16 mouse cellular contexts compared by ENCODE assay signal in genomic region chr2:65191398-65191797, GRCm38 (mm10). TPM values are rescaled to one million over a fixed set of nuclear protein-coding genes. Genes with fewer than 3 reads are reported as not detected.
DNase-seq lines count a peak whose midpoint lies in the region; ATAC-seq and TF ChIP-seq lines count a peak whose summit lies in the region.
"Had no signal": no experiment of that assay in that cellular context is flagged by ENCODE, and none has a peak within 500 bp of the region (broad histone marks: within the 10 kb centered on the region; RNA-seq: fewer than 3 reads in every experiment).

No protein-coding gene starts in this region.

- intact Hi-C loops in gastrocnemius, postnatal 14 days (cut with DNase I; ENCODE audit: low total_unique reads), result no loop called here

- peaks cover 27% of the 10 kb centered on the region for H3K4me1 ChIP-seq in heart, embryonic 11.5 days (ENCODE audit: control insufficient read depth, insufficient read depth, low read length)
- peaks cover 21% of the 10 kb centered on the region for H3K4me1 ChIP-seq in lung, embryonic 15.5 days
- peaks cover 20% of the 10 kb centered on the region for H3K4me1 ChIP-seq in lung, adult 2 months (ENCODE audit: control insufficient read depth, insufficient read depth, low read length)
- peaks cover 10% of the 10 kb centered on the region; the same call in 1 of the 2 replicates for H3K4me1 ChIP-seq in lung, postnatal 0 days (ENCODE audit: insufficient read depth, low read depth, low read length)
- H3K4me1 ChIP-seq: midbrain, embryonic 13.5 days had no signal

- no peaks in the 10 kb centered on the region for H3K36me3 ChIP-seq in heart, embryonic 11.5 days (ENCODE audit: control insufficient read depth, insufficient read depth, low read length)
- no peaks in the 10 kb centered on the region for H3K36me3 ChIP-seq in lung, embryonic 15.5 days
- no peaks in the 10 kb centered on the region for H3K36me3 ChIP-seq in lung, postnatal 0 days (ENCODE audit: insufficient read depth, low read length)
- H3K36me3 ChIP-seq: limb, embryonic 12.5 days; midbrain, embryonic 13.5 days had no signal

- no peak for TF ChIP-seq POLR2A in lung, adult 2 months (IDR thresholded peaks at IDR 0.05; ENCODE audit: borderline replicate concordance, extremely low read depth, low read depth, low read length)

- H3K9ac ChIP-seq in heart, embryonic 11.5 days (ENCODE audit: low read depth, low read length), result no peak overlapping the region
- no peak overlapping the region for H3K9ac ChIP-seq in lung, embryonic 15.5 days
- H3K9ac ChIP-seq in lung, postnatal 0 days (replicated peaks; ENCODE audit: low read depth), result no peak overlapping the region
- H3K9ac ChIP-seq: limb, embryonic 12.5 days; midbrain, embryonic 13.5 days had no signal

- H3K9me3 ChIP-seq in heart, embryonic 11.5 days (replicated peaks; ENCODE audit: control insufficient read depth, low read length), result no peaks in the 10 kb centered on the region
- H3K9me3 ChIP-seq in lung, embryonic 15.5 days, result no peaks in the 10 kb centered on the region
- H3K9me3 ChIP-seq in lung, postnatal 0 days (ENCODE audit: low read length), result no peaks in the 10 kb centered on the region
- H3K9me3 ChIP-seq: limb, embryonic 12.5 days; midbrain, embryonic 13.5 days had no signal

- no peak for TF ChIP-seq EP300 in lung, postnatal 0 days (IDR thresholded peaks at IDR 0.05)

- H3K27ac ChIP-seq in heart, embryonic 11.5 days (ENCODE audit: low read depth, low read length), result no peak overlapping the region
- 0 out of 2 replicates have a peak overlapping the region, but pooled peaks have one; percentile 15 for H3K27ac ChIP-seq in lung, embryonic 15.5 days
- H3K27ac ChIP-seq in lung, postnatal 0 days (ENCODE audit: low read length), result peak overlapping the region; percentile 15; the same call in 1 of the 2 replicates
- H3K27ac ChIP-seq: limb, embryonic 12.5 days; midbrain, embryonic 13.5 days had no signal

- 10% methylated on average over 7 of the region's 7 CpGs for WGBS in heart, embryonic 11.5 days (ENCODE audit: insufficient replicate concordance)
- 26% methylated on average over 7 of the region's 7 CpGs for WGBS in lung, embryonic 15.5 days
- WGBS in lung, adult 2 months, result 29% methylated on average over 7 of the region's 7 CpGs
- WGBS in lung, postnatal 0 days, result 33% methylated on average over 7 of the region's 7 CpGs

- no peak overlapping the region for H3K4me2 ChIP-seq in heart, embryonic 11.5 days
- no peak overlapping the region for H3K4me2 ChIP-seq in lung, embryonic 15.5 days
- no peak overlapping the region for H3K4me2 ChIP-seq in lung, postnatal 0 days (replicated peaks; ENCODE audit: low read depth, low read length)
- H3K4me2 ChIP-seq: limb, embryonic 12.5 days; midbrain, embryonic 13.5 days had no signal

- DNase-seq in heart, adult 11 months, result peak; percentile 89
- DNase-seq in lung, adult 2 months, result no peak
- peak; percentile 32 for DNase-seq in lung, postnatal 0 days (ENCODE audit: low spot score)
- no peak for DNase-seq in cerebellum, adult 11 months
- DNase-seq in gastrocnemius, adult 8-10 months (ENCODE audit: low spot score in 2 of 2), result no peak
- no peak for DNase-seq in gastrocnemius, postnatal 14 days
- DNase-seq: adrenal gland, postnatal 14 days; B cell, adult 2 months; kidney, postnatal 14 days; layer of hippocampus, postnatal 36 days had no signal

- no peak for TF ChIP-seq CTCF in lung, adult 2 months (IDR thresholded peaks at IDR 0.05; ENCODE audit: insufficient read depth, low read length)
- no peak for TF ChIP-seq CTCF in lung, postnatal 0 days (IDR thresholded peaks at IDR 0.05)

- no peaks in the 10 kb centered on the region for H3K27me3 ChIP-seq in heart, embryonic 11.5 days (ENCODE audit: control insufficient read depth, insufficient read depth, low read length)
- no peaks in the 10 kb centered on the region for H3K27me3 ChIP-seq in lung, embryonic 15.5 days
- no peaks in the 10 kb centered on the region for H3K27me3 ChIP-seq in lung, postnatal 0 days (replicated peaks; ENCODE audit: insufficient read depth, low read length)
- H3K27me3 ChIP-seq: limb, embryonic 12.5 days; midbrain, embryonic 13.5 days had no signal

- no peak overlapping the region for H3K4me3 ChIP-seq in heart, embryonic 11.5 days (ENCODE audit: low read depth, low read length)
- no peak overlapping the region for H3K4me3 ChIP-seq in lung, embryonic 15.5 days
- H3K4me3 ChIP-seq in lung, adult 2 months (replicated peaks; ENCODE audit: extremely low read depth, low read depth, low read length), result no peak overlapping the region
- no peak overlapping the region for H3K4me3 ChIP-seq in lung, postnatal 0 days (ENCODE audit: low read depth, low read length)
- H3K4me3 ChIP-seq: limb, embryonic 12.5 days; midbrain, embryonic 13.5 days had no signal

- ATAC-seq in heart, embryonic 11.5 days (replicated peaks; ENCODE audit: insufficient number of reproducible peaks, low FRiP score, low TSS enrichment), result no peak; the same call in 1 of the 2 replicates
- no peak for ATAC-seq in lung, embryonic 15.5 days (ENCODE audit: borderline replicate concordance, extremely low read depth, low FRiP score, low TSS enrichment)
- ATAC-seq in lung, postnatal 0 days, result peak; percentile 67
- ATAC-seq: forebrain, embryonic 14.5 days; midbrain, embryonic 13.5 days had no signal

RNA-seq across cellular contexts. Expression of gene Cobll1, which starts 47.8 kb away (rescaled TPM):
- polyA plus RNA-seq in heart, embryonic 11.5 days (2014; fragmentation: Nextera tagmentation; extraction: Ambion mirVana), result 9.9 and 10.1 TPM in 2 replicates
- 7.8 and 9.2 TPM in 2 replicates for polyA plus RNA-seq in lung, embryonic 15.5 days (2015; fragmentation: Nextera tagmentation; extraction: Ambion mirVana)
- polyA plus RNA-seq in lung, adult 2 months (2012; rRNA removed), result 12.0 and 14.0 TPM in 2 replicates
- polyA plus RNA-seq in lung, postnatal 0 days (2015; fragmentation: Nextera tagmentation; extraction: Ambion mirVana), result 8.8 and 9.4 TPM in 2 replicates
- total RNA-seq in gastrocnemius, adult 8-10 months (2022), result 1 to 10 TPM; 4.0 to 5.1 (median 4.4) TPM
- 1 to 10 TPM; 6.3 to 6.4 TPM for total RNA-seq in gastrocnemius, postnatal 14 days (2021)
- total RNA-seq: MEL had no signal

Comparison
In these comparisons a context has a peak if more than half of its experiments do, and no peak if none do; other contexts are left out.
1. DNase-seq: peak in heart, adult 11 months (single experiment) and lung, postnatal 0 days (single experiment); none in lung, adult 2 months (single experiment), cerebellum, adult 11 months (single experiment), gastrocnemius, adult 8-10 months (0 of 2) and gastrocnemius, postnatal 14 days (single experiment).